Mouse (Mus musculus): ENCODE data around the gene Lrfn3. TPM values are rescaled to one million over a fixed set of nuclear protein-coding genes. Genes with fewer than 3 reads are reported as not detected.

Gene Lrfn3
- polyA plus RNA-seq, 1 experiment from 2014 or later, result 15.8 TPM

DNA sequence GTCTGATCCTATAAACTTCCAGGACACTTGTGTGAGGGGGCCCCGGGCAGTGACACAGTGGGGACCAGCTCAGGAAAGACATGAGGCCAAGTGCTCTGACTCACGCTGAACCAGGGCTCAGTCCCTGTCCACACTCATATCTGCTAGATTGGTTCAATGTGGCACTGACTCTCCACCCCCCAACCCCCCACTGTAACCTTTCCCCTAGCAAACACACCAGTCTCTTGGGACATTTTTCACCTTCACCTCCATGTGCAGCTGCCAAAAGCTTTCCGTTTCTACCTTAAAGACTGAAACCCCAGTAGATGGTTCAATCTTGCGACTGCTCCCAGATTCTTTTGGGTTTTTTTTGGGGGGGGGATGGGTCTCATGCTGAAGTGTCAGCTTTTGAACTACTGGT, 8.5 kb downstream of the Lrfn3 start:
- Histone ChIP-seq H3K36me3 (ENCODE audit: control insufficient read depth, insufficient read depth, low read length) (peaks cover 9% of the 10 kb centered on the region), H3K9me3 (ENCODE audit: control insufficient read depth, low read length) (no peaks in the 10 kb centered on the region), H3K4me3 (ENCODE audit: low read length) (no peak overlapping the region), H3K4me1 (ENCODE audit: control insufficient read depth, insufficient read depth, low read depth, low read length) (peaks cover 10% of the 10 kb centered on the region), H3K27me3 (replicated peaks; ENCODE audit: control insufficient read depth, insufficient read depth, low read length) (no peaks in the 10 kb centered on the region), H3K4me2 (ENCODE audit: low read length) (no peak overlapping the region), H3K9ac (ENCODE audit: low read depth, low read length) (no peak overlapping the region), H3K27ac (ENCODE audit: low read depth, low read length) (no peak overlapping the region)
- WGBS, result 73% methylated on average over 4 of the region's 4 CpGs
- no peak for ATAC-seq

DNA sequence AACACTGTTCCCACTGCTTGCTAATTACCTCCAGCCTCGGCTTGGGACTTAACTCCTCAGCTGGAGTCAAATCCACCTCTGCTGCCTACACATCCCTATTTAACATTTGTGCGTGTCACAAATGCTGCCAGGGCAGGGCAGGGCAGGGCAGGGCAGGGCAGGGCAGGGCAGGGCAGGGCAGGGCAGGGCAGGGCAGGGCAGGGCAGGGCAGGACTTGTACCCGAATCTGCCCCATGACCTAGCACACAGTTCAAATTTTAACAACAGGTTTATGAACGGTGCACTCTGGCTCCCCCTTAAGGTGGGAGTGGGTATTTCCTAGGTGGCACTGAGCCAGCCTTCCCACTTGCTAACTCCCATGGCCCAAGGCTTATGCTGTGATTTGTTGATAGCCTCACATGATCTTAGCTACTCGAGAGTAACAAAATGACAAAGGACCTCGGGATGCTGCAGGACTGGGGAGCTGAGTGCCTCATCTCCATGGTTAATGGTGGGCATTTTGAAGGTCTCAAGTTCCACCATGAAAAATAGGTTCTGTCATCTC, 9.2 kb downstream of the Lrfn3 start:
- no peak; the same call in 1 of the 2 replicates for ATAC-seq
- no peaks in the 10 kb centered on the region for H3K9me3 ChIP-seq (ENCODE audit: control insufficient read depth, low read length)
- H3K4me3 ChIP-seq (ENCODE audit: low read length), result no peak overlapping the region
- no peak overlapping the region for H3K4me2 ChIP-seq (ENCODE audit: low read length)
- 0 out of 2 replicates have a peak, but pooled peaks cover 1% of the 10 kb centered on the region for H3K27me3 ChIP-seq (replicated peaks; ENCODE audit: control insufficient read depth, insufficient read depth, low read length)
- H3K27ac ChIP-seq (ENCODE audit: low read depth, low read length), result no peak overlapping the region
- no peak overlapping the region for H3K9ac ChIP-seq (ENCODE audit: low read depth, low read length)
- peaks cover 9% of the 10 kb centered on the region for H3K36me3 ChIP-seq (ENCODE audit: control insufficient read depth, insufficient read depth, low read length)
- H3K4me1 ChIP-seq (ENCODE audit: control insufficient read depth, insufficient read depth, low read depth, low read length), result peaks cover 5% of the 10 kb centered on the region
- WGBS, result 22% methylated on average over 6 of the region's 6 CpGs

DNA sequence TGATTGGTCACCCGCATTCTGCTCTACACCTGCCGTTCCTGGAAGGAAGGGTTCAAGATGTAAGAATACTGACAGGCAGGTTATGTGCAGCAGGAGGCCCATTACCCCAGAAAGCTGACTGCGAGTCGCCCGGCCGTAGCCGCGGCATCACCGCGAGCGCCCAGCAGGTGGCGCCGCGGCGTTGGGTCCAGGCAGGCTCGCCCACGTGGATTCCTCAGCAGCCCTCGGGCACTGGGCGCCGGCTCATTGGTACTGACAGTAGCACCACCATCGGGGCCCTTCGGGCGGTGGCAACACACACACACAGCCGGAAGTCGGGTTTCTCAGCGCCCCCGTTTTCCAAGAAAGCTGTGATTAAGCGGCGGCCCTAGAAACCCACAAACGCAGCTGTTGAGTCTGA, 14.7 kb downstream of the Lrfn3 start:
- ATAC-seq, result peak; percentile 74
- Histone ChIP-seq H3K27me3 (replicated peaks; ENCODE audit: control insufficient read depth, insufficient read depth, low read length) (peaks cover 2% of the 10 kb centered on the region), H3K4me1 (ENCODE audit: control insufficient read depth, insufficient read depth, low read depth, low read length) (peaks cover 3% of the 10 kb centered on the region; the same call in 1 of the 2 replicates), H3K4me2 (ENCODE audit: low read length) (peak overlapping the region; percentile 51), H3K4me3 (ENCODE audit: low read length) (peak overlapping the region; percentile 28), H3K36me3 (ENCODE audit: control insufficient read depth, insufficient read depth, low read length) (no peaks in the 10 kb centered on the region), H3K9me3 (ENCODE audit: control insufficient read depth, low read length) (no peaks in the 10 kb centered on the region), H3K9ac (ENCODE audit: low read depth, low read length) (peak overlapping the region; percentile 35; the same call in 1 of the 2 replicates), H3K27ac (ENCODE audit: low read depth, low read length) (no peak overlapping the region; the same call in 1 of the 2 replicates)
- WGBS, result under 1% methylated on average over 30 of the region's 30 CpGs

DNA sequence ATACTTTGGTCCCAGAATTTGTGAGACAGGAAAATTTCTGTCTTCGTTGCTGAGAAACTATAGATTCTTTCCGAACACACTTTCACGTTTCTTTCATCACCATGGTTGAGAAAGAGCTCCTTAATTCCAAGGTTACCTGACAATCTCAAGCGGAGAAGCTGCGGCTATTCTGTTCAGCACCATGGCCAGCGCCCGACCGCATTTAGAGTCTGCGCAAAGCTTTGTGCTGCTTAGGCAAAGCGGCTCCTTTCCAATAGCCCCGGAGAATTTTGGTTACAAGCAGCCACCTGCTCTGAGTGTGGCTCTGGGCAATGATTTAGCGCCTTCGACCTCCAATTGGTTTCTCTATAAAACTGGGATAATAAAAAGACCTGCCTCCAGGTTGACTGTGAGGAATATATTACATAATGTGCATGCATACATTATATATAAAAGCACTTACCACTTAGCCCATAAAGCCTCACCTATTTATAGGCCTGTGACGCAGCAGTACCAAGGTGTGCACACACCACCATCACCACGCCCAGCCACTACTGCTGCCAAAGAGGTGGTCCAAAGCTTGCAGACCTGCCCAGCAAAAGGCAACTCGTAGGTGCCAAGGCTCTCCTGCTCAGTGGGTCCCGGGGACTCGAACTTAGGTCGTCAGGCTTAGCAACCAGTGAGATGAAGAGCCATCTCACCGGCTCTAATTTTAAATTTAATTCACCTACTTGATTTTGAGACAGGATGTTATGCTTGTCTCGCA, 15.8 kb downstream of the Lrfn3 start:
- 28% methylated on average over 21 of the region's 21 CpGs for WGBS
- ATAC-seq, result no peak
- H3K4me1 ChIP-seq (ENCODE audit: control insufficient read depth, insufficient read depth, low read depth, low read length), result peaks cover 3% of the 10 kb centered on the region; the same call in 1 of the 2 replicates
- H3K36me3 ChIP-seq (ENCODE audit: control insufficient read depth, insufficient read depth, low read length), result no peaks in the 10 kb centered on the region
- H3K4me2 ChIP-seq (ENCODE audit: low read length), result no peak overlapping the region
- H3K27me3 ChIP-seq (replicated peaks; ENCODE audit: control insufficient read depth, insufficient read depth, low read length), result peaks cover 2% of the 10 kb centered on the region
- no peak overlapping the region for H3K4me3 ChIP-seq (ENCODE audit: low read length)
- H3K27ac ChIP-seq (ENCODE audit: low read depth, low read length), result no peak overlapping the region
- H3K9me3 ChIP-seq (ENCODE audit: control insufficient read depth, low read length), result no peaks in the 10 kb centered on the region
- no peak overlapping the region for H3K9ac ChIP-seq (ENCODE audit: low read depth, low read length)

DNA sequence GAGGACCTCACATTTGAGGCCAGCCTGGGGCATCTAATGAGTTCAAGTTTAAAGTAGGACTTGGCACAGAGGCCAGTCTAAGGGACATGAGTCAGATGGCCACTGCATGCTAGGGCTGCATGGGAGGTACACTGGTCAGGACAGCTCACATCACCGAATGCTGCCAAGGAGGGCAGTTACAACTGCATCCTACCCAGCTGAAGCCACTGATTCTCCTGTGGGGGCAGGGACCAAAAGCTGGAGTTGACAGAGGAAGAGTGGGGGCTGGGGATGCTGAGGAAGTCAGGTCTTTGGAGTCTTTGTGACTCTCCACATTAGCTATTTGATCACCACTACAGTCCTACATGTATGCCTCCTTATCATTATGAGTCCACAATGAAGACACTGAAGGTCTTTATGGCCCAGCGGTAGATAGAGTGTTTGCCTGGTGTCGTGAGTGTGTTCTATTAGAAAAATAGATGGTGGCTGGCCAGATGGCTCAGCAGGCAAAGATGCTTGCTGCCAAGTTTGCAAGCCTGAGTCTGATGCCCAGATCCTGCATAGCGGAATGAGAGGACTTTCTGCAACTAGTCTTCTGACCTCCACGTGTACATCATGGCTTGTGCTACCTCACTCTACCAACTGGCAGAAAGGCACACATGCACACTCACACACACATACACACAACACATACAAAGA, 23.0 kb downstream of the Lrfn3 start:
- no peak for ATAC-seq
- peaks cover 14% of the 10 kb centered on the region for H3K27me3 ChIP-seq (replicated peaks; ENCODE audit: control insufficient read depth, insufficient read depth, low read length)
- peaks cover 10% of the 10 kb centered on the region for H3K4me1 ChIP-seq (ENCODE audit: control insufficient read depth, insufficient read depth, low read depth, low read length)
- H3K27ac ChIP-seq (ENCODE audit: low read depth, low read length), result no peak overlapping the region
- H3K9ac ChIP-seq (ENCODE audit: low read depth, low read length), result no peak overlapping the region
- H3K4me2 ChIP-seq (ENCODE audit: low read length), result no peak overlapping the region
- H3K9me3 ChIP-seq (ENCODE audit: control insufficient read depth, low read length), result no peaks in the 10 kb centered on the region
- 66% methylated on average over 5 of the region's 5 CpGs for WGBS
- no peaks in the 10 kb centered on the region for H3K36me3 ChIP-seq (ENCODE audit: control insufficient read depth, insufficient read depth, low read length)
- no peak overlapping the region for H3K4me3 ChIP-seq (ENCODE audit: low read length)

DNA sequence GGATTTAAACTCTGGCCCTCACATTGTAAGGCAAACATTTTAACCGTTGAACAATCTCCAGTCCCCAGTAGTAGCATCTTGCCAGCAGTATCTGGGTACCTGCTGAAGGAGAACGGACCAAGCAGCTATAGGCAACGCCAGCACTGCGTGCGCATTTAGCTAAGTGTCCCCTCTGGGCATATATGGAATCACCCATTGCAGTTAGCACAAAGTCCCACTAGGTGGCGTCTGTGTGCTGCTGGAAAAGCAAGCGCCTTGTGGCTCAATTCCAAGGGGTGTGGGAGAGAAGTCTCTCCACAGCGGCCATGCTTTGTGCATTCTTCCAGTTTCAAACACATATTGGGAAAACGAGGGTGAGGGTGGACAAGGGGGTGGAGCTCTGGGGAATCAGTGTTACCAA, 26.2 kb downstream of the Lrfn3 start:
- Histone ChIP-seq H3K9ac (ENCODE audit: low read depth, low read length) (peak overlapping the region; percentile 24; the same call in 1 of the 2 replicates), H3K9me3 (ENCODE audit: control insufficient read depth, low read length) (no peaks in the 10 kb centered on the region), H3K4me3 (ENCODE audit: low read length) (no peak overlapping the region), H3K4me2 (ENCODE audit: low read length) (0 out of 2 replicates have a peak overlapping the region, but pooled peaks have one; percentile 29), H3K36me3 (ENCODE audit: control insufficient read depth, insufficient read depth, low read length) (no peaks in the 10 kb centered on the region), H3K27me3 (replicated peaks; ENCODE audit: control insufficient read depth, insufficient read depth, low read length) (peaks cover 15% of the 10 kb centered on the region), H3K4me1 (ENCODE audit: control insufficient read depth, insufficient read depth, low read depth, low read length) (peaks cover 28% of the 10 kb centered on the region), H3K27ac (ENCODE audit: low read depth, low read length) (no peak overlapping the region)
- ATAC-seq, result peak; percentile 31
- WGBS, result 2% methylated on average over 9 of the region's 9 CpGs

DNA sequence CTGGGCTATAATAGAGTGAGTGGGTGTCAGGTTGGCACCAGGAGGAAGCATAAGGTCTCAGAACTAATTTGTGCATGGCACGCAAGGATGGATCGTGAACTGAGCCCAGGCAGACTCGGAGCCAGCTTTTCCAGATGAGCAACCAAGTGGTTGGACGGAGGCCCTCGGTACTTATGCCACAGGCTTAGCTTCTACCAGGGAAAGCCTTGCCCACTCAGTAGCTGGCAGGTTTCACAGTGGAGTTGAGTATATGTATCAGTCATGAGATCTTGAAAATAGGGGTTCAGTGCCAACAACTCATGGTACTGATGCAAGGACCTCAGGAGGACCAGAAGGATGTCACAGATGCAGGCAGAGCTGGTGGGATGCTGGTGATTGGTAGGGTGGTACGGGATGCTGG, 26.9 kb downstream of the Lrfn3 start:
- ATAC-seq, result no peak
- H3K4me2 ChIP-seq (ENCODE audit: low read length), result no peak overlapping the region
- H3K9me3 ChIP-seq (ENCODE audit: control insufficient read depth, low read length), result no peaks in the 10 kb centered on the region
- H3K4me3 ChIP-seq (ENCODE audit: low read length), result no peak overlapping the region
- H3K27me3 ChIP-seq (replicated peaks; ENCODE audit: control insufficient read depth, insufficient read depth, low read length), result peaks cover 15% of the 10 kb centered on the region
- H3K36me3 ChIP-seq (ENCODE audit: control insufficient read depth, insufficient read depth, low read length), result no peaks in the 10 kb centered on the region
- H3K4me1 ChIP-seq (ENCODE audit: control insufficient read depth, insufficient read depth, low read depth, low read length), result peaks cover 30% of the 10 kb centered on the region
- no peak overlapping the region for H3K9ac ChIP-seq (ENCODE audit: low read depth, low read length)
- WGBS, result 65% methylated on average over 6 of the region's 6 CpGs
- H3K27ac ChIP-seq (ENCODE audit: low read depth, low read length), result no peak overlapping the region

DNA sequence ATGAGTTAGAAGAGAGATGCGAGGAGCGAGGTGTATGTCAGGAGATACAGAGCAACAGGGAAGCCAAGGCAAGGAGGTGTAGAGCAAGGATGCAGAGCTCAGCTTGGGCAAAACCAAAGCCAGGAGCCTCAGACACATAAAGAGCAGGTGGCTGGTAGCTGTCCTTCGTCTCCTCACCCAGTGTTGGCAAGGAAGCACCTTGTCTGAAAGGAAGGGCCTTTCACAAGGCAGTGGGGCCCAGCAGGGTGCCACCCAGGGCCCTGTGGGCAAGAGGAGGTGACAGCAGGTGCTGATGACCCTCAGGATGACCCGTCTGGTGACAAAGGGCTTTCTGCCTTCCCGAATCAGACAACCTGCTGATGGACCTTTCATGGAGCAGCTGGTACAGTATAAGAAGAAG, 28.0 kb downstream of the Lrfn3 start:
- H3K4me1 ChIP-seq (ENCODE audit: control insufficient read depth, insufficient read depth, low read depth, low read length), result peaks cover 30% of the 10 kb centered on the region
- WGBS, result 63% methylated on average over 4 of the region's 5 CpGs
- no peak for ATAC-seq

DNA sequence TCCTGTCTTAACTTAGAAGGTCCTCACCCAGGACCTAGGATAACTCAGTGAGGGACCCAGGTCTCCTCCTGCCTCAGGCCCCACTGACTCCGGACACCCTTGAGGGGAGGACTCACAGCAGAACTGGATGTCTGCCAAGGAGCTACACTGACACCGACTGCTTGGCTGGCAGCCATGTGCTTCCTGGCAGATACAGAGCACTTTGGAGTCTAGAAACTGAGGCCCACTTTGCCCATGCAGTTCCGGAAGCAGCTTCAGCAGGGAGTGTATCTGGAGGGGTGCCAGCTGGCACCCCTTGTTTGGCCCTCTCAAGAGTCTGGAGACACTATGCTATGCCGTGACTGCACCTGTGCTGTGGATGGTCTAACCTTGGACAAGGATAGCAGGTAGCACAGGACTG, 29.1 kb downstream of the Lrfn3 start:
- 22% methylated on average over 4 of the region's 4 CpGs for WGBS
- Histone ChIP-seq H3K27me3 (replicated peaks; ENCODE audit: control insufficient read depth, insufficient read depth, low read length) (peaks cover 9% of the 10 kb centered on the region), H3K27ac (ENCODE audit: low read depth, low read length) (no peak overlapping the region), H3K4me1 (ENCODE audit: control insufficient read depth, insufficient read depth, low read depth, low read length) (peaks cover 28% of the 10 kb centered on the region), H3K4me2 (ENCODE audit: low read length) (no peak overlapping the region), H3K9me3 (ENCODE audit: control insufficient read depth, low read length) (no peaks in the 10 kb centered on the region), H3K36me3 (ENCODE audit: control insufficient read depth, insufficient read depth, low read length) (no peaks in the 10 kb centered on the region), H3K9ac (ENCODE audit: low read depth, low read length) (no peak overlapping the region), H3K4me3 (ENCODE audit: low read length) (no peak overlapping the region)
- peak; percentile 66 for ATAC-seq

More for the DNA sequence above, 28.0 kb downstream of the Lrfn3 start:
- H3K4me2 ChIP-seq (ENCODE audit: low read length), result no peak overlapping the region
- H3K9me3 ChIP-seq (ENCODE audit: control insufficient read depth, low read length), result no peaks in the 10 kb centered on the region
- peaks cover 13% of the 10 kb centered on the region for H3K27me3 ChIP-seq (replicated peaks; ENCODE audit: control insufficient read depth, insufficient read depth, low read length)
- no peaks in the 10 kb centered on the region for H3K36me3 ChIP-seq (ENCODE audit: control insufficient read depth, insufficient read depth, low read length)
- H3K9ac ChIP-seq (ENCODE audit: low read depth, low read length), result peak overlapping the region; percentile 17; the same call in 1 of the 2 replicates
- no peak overlapping the region for H3K4me3 ChIP-seq (ENCODE audit: low read length)
- no peak overlapping the region for H3K27ac ChIP-seq (ENCODE audit: low read depth, low read length)
